Mouse (Mus musculus): Measurements from ENCODE around the gene Msmo1.

Msmo1 gene

DNA sequence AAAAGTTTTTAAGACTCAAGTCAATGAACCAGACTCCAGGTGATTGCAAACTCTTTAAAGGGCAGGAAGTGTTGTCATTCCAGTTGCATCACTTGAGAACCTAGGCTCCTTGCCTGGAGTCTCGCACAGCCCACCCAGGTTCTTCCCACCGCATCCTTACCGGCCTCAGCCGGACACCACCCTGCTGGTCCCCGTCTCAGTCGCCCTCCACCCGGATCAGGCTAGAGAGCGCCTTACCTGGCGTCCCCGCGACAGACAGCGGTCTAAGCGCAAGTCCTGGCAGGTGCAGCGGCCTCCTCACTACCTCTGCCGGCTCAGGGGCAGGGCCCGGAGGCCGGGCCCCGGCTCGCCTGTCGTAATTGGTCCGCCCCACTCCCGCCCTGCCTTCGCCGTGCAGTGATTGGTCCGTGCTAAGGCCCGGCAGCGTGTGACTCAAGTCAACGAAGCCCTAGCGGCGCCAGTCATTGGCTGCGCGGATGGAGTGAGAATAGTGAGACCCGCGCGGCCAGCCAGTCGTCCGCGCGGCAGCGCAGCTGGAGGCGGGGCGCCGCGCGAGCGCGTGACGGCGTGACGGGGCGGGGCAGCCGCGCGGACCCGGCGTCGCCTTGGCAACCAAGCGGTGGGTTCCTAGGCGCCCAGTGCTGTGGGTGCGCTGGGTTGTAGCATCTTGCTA, at the start of gene Msmo1:
Msmo1 (minus strand) TSS at position 522 of the 673 bp plus-strand sequence.
- DNase-seq (ENCODE audit: low spot score in 2 of 2): peak; percentile 95 to 97

DNA sequence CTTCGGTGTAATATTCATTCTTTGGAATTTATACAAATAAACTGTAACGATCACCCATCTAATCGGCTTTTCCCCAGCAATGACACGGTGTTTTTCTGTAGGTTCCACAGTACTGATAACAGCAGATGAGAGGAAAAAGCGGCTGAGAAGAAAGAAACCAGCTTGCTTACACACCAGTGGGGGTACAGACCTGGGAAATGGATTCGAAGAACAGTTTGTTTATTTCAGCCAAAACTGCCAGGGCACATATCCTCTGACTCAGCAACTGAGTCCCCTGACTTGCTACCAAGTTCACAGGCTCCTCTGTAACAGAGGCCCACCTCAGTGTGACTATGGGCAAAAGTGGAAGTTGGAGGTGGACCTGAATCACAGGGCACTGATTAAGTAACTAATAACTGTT, 48.4 kb upstream of the Msmo1 start:
- no peak for DNase-seq (ENCODE audit: low spot score in 2 of 2)

DNA sequence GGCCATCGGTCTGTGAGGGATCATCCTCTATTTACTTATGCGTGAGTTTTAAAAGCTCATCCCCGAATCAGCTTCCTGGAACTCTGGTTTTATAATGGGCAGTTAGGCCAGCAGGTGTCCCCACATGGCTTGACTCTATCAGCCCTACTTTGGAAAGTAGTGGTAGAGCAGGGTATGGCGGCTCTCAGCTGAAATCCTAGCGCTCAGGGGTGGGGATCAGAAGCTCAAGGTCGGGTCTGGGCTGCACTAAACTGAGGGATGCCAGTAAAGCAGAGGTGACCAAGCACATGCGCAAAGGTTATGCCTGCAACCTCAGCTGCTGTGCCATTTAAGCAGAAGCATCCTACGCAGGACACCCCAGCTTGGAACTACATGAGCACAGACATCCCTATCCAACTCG, 44.3 kb upstream of the Msmo1 start:
- no peak for DNase-seq (ENCODE audit: low spot score in 2 of 2)

DNA sequence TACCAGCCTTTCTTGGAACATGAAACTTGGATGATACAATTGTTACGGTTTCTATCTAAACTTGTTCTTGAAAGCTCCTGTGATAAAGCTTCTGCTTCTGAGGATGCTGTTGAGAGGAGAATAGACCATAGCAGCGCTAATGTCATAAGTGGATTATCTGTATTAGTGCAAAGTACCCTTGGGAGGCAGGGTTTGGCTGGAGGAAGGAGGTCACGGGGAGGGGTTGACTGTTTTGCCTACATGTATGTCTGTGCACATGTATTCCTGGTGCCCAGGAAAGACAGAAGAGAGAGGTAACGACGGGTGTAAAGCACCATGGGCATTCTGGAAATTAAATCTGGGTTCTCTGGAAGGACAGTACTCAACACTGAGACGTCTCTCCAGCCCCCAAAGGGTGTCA, 40.5 kb upstream of the Msmo1 start:
- DNase-seq (ENCODE audit: low spot score in 2 of 2): no peak

DNA sequence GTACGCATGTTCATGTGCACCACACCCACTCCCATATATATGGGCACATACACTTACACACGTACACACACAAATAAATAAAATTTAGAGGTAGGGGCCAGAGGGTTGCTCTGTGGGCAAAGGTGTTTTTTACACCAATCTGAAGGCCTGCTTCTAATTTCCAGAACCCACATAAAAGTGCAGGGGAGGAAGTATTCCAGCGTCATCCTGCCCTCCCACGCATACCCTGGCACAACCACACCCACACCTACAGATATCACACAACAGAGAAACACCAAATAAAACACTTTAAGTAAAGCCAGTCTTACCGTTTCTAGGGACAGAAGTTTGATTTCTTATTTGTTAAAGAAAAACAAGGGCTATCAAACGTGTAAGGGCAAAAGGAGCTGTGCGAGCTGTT, 37.2 kb upstream of the Msmo1 start:
- DNase-seq (ENCODE audit: low spot score in 2 of 2): no peak

DNA sequence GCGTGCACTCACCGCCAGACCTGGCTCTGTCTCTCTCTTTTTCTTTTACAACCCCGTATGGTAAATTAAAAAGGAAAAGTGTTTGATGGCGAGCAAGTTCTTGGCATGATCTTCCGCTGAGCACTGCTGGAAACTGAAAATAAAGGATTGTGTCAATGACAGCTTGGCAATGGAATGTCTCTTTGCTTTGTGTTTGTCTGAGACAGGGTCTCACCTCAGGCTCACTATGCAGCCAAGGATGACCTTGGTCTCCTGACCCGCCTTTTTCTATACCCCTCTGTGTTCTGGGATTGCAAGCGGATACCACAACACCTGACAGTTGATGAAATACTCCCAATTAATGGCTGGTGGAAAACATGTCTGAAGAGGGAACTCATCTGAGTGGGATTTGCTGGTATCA, 36.0 kb upstream of the Msmo1 start:
- DNase-seq (ENCODE audit: low spot score in 2 of 2): no peak

DNA sequence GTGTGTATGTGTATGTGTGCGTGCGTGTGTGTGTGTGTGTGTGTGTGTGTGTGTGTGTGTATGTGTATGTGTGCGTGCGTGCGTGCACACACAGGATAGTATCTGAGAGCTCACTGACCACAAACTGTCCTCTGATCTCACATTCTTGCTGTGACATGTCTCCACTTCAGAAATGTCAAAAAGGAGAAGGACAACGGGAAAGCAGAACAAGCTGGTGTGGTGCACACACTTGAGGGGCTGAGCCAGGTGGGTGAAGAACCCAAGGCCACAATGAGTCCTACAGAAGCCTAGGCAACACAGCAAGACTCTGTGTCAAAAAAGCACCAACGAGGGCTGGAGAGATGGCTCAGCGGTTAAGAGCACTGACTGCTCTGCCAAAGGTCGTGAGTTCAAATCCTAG, 35.1 kb upstream of the Msmo1 start:
- no peak for DNase-seq (ENCODE audit: low spot score in 2 of 2)

DNA sequence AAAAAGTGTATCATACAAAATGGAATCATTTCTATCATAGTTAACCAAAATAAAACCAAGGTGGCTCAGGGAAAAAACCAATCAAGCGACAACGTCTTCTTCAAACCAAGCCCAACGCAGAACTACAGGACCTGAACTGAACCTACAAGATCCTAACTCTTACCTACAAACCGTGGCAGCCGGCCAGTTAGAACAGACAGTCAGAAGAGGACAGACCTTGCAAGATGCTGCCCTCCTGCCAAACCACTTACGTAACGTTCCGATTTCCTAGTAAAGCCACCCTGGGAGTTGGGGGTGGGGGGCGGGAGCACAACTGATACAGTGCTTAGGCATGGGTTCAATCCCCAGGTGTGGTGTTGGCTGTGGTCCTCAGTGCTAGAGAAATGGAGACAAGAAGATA, 33.5 kb upstream of the Msmo1 start:
- DNase-seq (ENCODE audit: low spot score in 2 of 2): no peak

DNA sequence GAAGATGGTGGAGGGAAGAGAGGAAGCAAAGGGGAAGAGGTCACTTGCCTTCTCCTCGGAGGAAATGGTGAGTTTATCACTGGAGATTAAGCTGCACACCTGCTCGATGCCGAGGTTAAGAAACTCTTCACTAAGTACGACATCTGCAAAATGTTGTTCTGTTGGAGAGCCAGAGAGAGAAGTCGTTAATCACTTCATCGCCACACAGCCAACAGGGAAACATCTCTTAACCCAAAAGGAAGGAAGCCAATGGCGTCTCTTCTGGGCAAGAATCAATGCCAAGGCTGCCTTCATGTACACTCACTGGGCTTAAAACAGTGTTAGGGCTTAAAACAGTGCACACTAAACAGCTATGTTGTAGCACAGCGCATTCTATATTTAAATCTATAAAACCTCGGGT, 30.5 kb upstream of the Msmo1 start:
- DNase-seq (ENCODE audit: low spot score in 2 of 2): no peak

DNA sequence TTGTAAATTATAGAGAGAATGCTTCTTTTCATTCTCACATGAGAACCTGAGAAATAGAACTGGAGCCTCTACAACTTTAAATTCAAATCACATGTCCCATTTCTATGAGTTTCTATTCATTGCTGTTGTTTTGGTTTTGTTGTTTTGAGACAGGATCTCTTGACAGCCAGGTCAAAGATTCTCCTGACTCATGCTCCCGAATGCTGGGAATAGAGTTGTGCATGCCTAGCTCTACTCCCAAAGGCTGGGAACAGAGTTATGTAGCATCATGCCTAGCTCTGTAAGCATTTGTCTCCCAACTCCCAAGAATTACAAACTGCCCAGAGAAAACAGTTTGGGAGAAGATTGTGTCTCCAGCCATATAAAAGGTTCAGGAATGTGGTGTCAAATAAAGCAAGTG, 29.2 kb upstream of the Msmo1 start:
- DNase-seq (ENCODE audit: low spot score in 2 of 2): no peak

DNA sequence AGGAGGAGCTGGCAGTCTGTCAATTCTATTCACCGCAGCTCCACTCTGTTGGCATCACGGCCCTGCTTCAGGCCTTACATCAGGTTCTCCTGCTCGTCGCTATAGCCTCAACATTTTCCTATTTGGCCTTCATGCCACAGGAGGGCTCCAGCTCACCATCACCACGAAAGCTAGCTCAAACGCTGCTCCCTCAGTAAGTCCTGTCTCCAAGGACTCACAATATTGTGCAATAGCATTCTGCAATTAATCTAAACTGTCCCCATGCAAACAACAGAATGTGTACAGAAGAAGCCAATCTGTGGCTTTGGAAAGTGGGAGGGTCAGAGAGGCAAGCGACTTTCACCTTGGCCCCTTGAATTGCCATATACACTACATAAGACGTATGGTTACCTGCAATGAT, 27.8 kb upstream of the Msmo1 start:
- DNase-seq (ENCODE audit: low spot score in 2 of 2): no peak

DNA sequence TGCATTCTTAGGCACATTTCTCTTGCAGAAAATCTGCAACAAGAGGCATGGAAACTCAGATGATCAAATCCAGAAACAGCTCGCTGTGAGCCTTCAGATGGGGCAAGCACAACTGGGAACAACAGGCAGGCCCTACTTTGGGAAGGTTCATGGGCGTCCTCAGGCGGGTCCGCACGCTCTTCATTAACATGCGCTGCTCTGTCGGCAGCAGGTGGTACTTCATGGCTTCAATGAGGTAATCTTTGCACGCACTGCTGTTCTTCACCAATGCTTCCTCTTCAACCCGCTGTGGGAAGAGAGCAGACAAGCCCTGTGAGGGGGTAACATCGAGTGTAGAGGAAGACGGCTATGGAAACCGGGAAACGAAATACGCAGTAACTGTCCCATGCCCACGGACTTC, 24.4 kb upstream of the Msmo1 start:
- DNase-seq (ENCODE audit: low spot score in 2 of 2): no peak

DNA sequence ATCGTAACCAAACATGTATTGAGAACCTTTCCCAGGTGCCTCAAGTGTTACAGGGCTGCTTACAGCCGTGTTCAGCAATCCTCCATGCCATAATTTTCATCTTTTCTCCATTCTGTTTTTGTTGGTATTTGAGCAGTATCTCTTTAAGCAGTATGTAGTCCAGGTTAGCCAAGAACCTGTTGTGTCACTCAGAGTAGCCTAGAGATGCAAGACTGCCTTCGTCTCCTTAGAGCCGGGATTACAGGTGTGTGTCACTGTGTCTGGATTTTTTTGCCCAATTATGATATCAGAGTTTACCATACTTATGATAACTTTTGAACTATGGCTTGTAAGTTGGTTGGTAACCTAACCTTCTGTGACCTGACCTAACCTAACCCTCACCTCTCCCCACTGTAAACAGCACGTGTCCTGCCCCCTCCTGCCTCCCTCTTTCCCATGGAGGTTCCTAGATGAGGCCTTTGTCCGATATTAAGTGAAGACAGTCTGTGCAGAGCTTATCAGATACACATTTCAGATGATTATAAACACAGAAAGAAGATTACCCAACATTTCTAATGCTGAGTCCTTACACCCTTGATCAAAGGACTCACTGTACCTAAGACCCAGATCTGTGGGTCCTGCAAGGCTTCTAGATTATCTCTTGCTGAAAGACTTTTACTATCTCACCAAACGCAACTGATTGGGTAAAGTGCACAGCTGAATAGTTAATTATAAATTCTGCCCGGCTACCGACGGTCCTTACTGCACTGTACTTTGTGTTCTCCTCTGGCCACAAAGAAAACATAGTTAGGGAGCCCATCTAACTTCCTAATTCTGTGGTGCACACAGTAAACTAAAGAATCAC, 12.8 kb upstream of the Msmo1 start:
- DNase-seq (ENCODE audit: low spot score in 2 of 2): no peak

DNA sequence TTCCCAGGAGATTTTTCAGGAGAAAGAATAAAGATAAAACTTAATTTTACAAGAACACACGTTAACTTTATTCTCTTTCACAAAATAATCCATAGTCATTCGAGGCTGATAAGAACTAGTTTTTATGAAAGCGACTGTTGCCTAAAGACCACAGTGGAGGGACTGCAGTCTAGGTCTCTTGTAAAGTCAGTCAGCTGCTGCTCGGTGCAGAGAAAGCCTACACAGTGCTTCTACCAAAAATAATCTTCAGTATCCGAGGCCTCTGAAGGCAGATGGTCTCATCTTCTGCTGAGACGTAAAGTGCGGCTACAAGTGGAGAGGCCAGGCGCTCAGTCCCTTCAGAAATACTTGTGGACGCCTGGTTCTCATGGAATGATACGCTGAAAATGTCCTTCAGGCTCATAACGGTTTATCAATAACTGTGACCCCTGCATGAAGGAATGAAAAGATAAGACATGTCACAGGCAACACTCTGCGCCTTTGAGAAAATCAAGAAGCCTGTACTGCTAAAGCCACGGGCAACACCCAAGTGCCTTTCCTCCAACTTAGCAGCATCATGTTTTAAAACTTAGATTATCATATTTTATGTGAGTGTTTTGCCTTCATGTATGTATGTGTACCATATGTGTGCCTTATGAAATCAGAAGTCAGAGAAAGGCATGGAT, 7.1 kb upstream of the Msmo1 start:
- no peak for DNase-seq (ENCODE audit: low spot score in 2 of 2)

DNA sequence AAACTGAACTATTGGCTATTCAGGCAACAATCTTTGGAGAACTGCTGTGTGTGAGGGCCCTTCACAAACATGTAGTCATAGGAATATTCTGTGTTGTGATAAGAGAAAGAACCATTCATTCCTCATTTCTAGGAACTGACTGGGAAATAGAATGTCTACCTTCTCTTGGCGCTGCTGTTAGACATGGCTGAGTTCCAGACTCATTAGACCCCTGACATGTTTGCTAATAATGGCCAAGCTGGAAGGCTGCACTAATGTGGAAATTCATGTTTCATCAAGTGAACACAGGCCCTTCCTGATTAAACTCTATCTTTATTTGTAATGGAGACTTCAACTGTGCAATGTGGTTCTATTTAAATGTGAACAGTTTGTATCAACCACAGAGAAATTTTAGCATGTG, 5.3 kb upstream of the Msmo1 start:
- no peak for DNase-seq (ENCODE audit: low spot score in 2 of 2)

DNA sequence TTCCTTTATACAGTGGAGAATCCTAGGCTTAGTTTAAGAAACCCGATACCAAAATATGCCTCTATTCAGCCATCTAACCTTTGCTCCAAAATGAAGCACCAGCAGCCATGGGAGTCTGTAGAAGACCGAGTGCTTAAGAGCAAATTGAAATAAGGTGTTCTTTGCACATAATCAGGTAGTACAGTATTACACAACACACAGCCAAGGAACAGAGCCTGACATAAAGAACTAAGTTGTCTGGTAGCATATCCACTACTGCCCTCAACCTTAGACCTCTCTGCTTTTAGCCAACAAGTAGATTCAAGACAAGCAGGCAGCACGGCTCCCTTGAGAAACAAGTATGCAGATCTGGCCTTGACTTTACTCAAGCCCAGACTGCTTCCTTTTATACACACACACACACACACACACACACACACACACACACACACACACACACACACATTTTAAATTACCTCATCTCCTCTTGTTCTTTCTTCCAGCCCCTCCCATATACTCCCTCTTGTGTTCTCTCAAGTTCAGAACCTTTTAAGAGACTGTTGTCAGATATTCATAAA, 3.3 kb upstream of the Msmo1 start:
- DNase-seq (ENCODE audit: low spot score in 2 of 2): no peak

DNA sequence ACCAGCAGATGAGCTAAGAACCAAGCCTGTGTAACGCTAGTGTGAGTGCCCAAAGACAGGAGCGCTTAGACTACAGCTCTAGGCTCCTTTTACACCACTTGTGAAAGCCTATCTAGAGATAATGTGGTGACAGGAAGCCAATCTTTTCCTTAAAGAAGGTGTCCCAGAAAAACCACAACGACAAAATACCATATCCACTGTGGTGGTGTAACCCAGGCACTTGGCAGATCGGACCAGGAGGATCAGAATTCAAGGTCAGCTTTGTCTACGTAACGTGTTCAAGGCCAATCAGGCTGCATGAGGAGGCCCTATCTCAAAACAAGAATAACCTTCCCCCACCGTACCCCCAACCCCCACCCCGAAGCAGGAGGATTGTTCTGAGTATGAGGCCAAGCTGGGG, 1.6 kb upstream of the Msmo1 start:
- DNase-seq (ENCODE audit: low spot score in 2 of 2): no peak

DNA sequence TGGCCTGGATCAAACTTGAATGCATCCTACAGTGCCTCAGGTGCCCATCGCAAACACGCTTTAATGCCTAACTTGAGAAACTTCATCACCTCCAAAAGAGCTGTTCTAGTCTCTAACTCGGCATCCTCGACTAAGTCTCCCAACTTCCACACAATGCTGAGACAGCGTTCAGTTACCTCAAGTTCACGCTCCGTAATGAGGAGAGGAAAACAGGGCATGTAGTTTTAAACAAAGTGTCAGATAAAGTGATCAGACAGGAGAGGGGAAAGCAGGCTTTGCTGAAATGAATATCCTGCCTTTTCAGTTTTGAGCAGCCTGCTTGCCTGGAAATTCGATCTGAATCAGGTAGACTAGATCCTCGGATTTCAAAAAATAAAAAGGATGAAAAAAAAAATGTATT, 996 bp downstream of the Msmo1 start:
- DNase-seq (ENCODE audit: low spot score in 2 of 2): no peak

DNA sequence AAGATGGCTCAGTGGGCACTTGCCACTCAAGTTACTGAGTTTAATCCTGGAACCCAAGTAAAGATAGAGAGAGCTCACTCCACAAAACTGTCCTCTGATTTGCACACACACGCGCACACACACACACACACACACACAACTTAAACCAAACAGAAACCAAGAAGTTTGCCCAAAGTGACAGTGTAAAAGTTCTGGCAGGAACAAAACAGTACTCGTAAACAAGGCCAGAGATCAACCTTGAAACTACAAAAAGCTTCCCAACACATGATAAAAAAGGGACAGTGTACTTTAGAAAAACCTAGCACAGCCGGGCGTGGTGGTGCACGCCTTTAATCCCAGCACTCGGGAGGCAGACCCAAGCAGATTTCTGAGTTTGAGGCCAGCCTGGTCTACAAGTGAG, 5.4 kb downstream of the Msmo1 start:
- no peak for DNase-seq (ENCODE audit: low spot score in 2 of 2)

DNA sequence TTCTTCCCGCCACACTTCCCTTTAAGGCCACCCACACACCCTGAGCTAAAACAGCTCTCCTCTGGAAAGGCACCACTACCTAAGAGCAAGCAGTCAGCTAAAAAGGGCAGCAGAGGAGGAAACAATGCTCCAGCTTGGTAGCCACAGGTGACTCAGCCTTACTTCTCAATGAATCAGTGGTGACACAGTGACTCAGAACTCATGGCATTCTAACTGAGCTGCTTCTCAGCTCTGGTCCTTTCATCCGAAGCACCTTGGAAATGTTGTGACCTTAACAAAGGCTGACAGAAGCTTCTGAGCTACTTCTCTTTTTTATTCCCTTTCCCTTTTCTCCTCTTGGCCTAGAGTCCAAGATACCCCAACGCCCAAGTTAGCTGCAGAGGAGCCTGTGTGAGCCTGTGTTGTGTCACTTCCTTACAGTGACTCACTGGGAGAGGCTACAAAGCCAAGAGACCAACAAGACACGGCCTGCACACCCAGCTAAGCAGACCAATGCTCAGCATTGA, 7.3 kb downstream of the Msmo1 start:
- DNase-seq (ENCODE audit: low spot score in 2 of 2): no peak

DNA sequence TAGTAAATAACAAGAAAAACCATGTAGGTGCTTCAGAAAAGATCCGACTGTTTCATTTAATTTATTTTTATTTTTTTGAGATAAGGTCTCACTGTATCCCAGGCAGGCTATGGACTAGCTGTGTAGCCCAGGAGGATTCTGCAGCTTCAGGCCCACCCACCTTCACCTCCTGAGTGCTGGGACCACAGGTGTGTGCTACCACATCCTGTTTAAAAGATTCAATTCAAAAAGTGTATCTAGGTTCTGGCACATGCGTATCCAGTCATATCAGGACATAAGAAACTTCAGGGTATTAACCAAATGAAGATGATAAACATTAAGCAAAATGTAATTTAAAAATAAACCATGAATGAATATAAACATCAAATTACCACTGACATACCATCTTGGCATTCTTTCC, 10.4 kb downstream of the Msmo1 start:
- DNase-seq (ENCODE audit: low spot score in 2 of 2): no peak

DNA sequence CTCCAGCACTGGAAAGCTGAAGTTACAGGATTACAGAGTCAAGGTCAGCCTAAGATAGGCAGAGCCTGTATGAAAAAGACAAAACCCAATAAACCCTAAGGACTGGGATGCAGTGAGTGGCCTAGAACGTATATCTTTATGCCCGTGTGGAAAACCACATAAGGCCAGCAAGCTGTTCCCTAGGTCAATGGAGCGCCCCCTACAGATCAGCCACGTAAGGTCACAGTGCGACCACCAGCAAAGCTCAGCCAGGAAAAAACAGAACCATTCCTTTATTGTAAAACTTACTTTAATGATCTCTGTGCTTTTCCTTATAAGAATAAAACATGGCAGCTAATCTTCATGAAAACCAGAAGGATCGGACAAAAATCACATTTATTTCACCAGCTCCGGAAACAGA, 15.7 kb downstream of the Msmo1 start:
- DNase-seq (ENCODE audit: low spot score in 2 of 2): no peak

DNA sequence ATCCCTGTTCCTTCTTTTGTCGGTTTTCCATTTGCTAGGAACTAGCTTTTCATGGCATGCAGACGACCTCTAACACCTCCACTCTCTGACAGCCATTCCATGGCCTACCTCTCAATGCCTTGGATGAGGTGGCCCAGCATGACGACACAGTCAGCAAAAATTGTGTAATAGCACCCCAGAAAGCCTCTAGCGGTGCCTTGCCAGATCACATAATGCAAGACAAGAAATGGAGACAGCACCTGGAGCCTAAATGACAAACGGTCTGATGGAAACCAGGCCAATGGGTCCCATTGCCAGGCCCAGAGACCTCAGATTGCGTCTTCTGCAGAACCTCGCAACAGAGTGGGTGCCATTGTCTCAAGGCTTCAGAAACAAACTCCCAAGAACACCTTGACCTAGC, 21.1 kb downstream of the Msmo1 start:
- no peak for DNase-seq (ENCODE audit: low spot score in 2 of 2)

All from natural killer cell, adult 2 months (primary cell).